Mouse (Mus musculus) midbrain, embryonic 14.5 days (tissue): Measurements from ENCODE around the gene Cul5. TPM values are rescaled to one million over a fixed set of nuclear protein-coding genes. Genes with fewer than 3 reads are reported as not detected.

Source experiments
- polyA plus RNA-seq: library from polyadenylated mRNA; unstranded; fragments of >200 nt; fragmentation: Nextera tagmentation; extraction: Ambion mirVana; gene quantifications from 2 replicates; pipeline ENCODE4 v1.2.1, GENCODE M21; 2014

The Cul5 gene
- polyA plus RNA-seq, 1 experiment from 2014 or later: 64.1 TPM

Other genes with a start within 250 kb of the Cul5 start
- gene Atm, start 133.3 kb downstream of the Cul5 start, polyA plus RNA-seq: 11.2 and 13.0 TPM in 2 replicates
- gene Npat, start 133.0 kb downstream of the Cul5 start, polyA plus RNA-seq: 10.3 and 16.1 TPM in 2 replicates
- 157 and 160 TPM in 2 replicates for gene Acat1, start 59.6 kb downstream of the Cul5 start, polyA plus RNA-seq
- 2.8 and 3.0 TPM in 2 replicates for gene Rab39, start 36.2 kb upstream of the Cul5 start, polyA plus RNA-seq
- 7.1 and 7.3 TPM in 2 replicates for gene Slc35f2, start 101.5 kb upstream of the Cul5 start, polyA plus RNA-seq
- gene Sln, start 180.2 kb upstream of the Cul5 start, polyA plus RNA-seq: not detected in 2 replicates